Mouse (Mus musculus) stomach, embryonic 16.5 days (tissue): ENCODE results near the gene Herc3. TPM values are rescaled to one million over a fixed set of nuclear protein-coding genes. Genes with fewer than 3 reads are reported as not detected.

Source experiments
- ATAC-seq: fragments of 200-750 bp; cut with Nextera tagmentation; 2 replicates; pipeline ENCODE4 v1.8.0; 2017; ENCODE audit warnings: moderate number of reproducible peaks, moderate TSS enrichment; ENCODE audit not compliant: insufficient read depth, low FRiP score
- H3K27ac ChIP-seq: fragments of 300-500 bp; sonication (generic); 2 replicates; pipeline ENCODE4 v1.5.1; 2014; ENCODE audit warnings: low read length
- H3K27me3 ChIP-seq: fragments of 300-500 bp; sonication (generic); 2 replicates; pipeline ENCODE4 v1.6.1; 2014; ENCODE audit warnings: low read length, control low read depth, mixed read lengths; ENCODE audit not compliant: control insufficient read depth, insufficient read depth
- H3K36me3 ChIP-seq: fragments of 300-500 bp; sonication (generic); 2 replicates; pipeline ENCODE4 v1.6.1; 2014; ENCODE audit warnings: low read length; ENCODE audit not compliant: control insufficient read depth, insufficient read depth
- H3K4me1 ChIP-seq: fragments of 300-500 bp; sonication (generic); 2 replicates; pipeline ENCODE4 v1.6.1; 2014; ENCODE audit warnings: low read length, control low read depth, mixed read lengths; ENCODE audit not compliant: control insufficient read depth, insufficient read depth
- H3K4me2 ChIP-seq: fragments of 300-500 bp; sonication (generic); 2 replicates; pipeline ENCODE4 v1.6.1; 2014; ENCODE audit warnings: low read depth, low read length, mixed read lengths
- H3K4me3 ChIP-seq: fragments of 300-500 bp; sonication (generic); replicated peaks from 2 replicates; pipeline ENCODE4 v1.5.1; 2014; ENCODE audit warnings: mild to moderate bottlenecking, low read length
- H3K9ac ChIP-seq: fragments of 300-500 bp; sonication (generic); 2 replicates; pipeline ENCODE4 v1.6.1; 2014; ENCODE audit warnings: low read length
- H3K9me3 ChIP-seq: fragments of 300-500 bp; sonication (generic); replicated peaks from 2 replicates; pipeline ENCODE4 v1.6.1; 2016; ENCODE audit warnings: low read length, control low read depth; ENCODE audit not compliant: control insufficient read depth
- WGBS: fragments of 180-500 bp; shearing (Covaris S2); extraction: QIAGEN DNeasy Blood & Tissue Kit; methylation state at CpG from one replicate; pipeline ENCODE4 v1.1.7; 2014; 5-methylcytosine and 5-hydroxymethylcytosine counted together
- polyA plus RNA-seq: library from polyadenylated mRNA; unstranded; fragments of >200 nt; fragmentation: Nextera tagmentation; extraction: Ambion mirVana; gene quantifications from 2 replicates; pipeline ENCODE4 v1.2.1, GENCODE M21; 2015

Gene Herc3
- polyA plus RNA-seq, 1 experiment from 2014 or later, result 10.3 TPM

- ATAC-seq, result no peak
- Histone ChIP-seq H3K4me2 (no peak overlapping the region), H3K4me1 (no peaks in the 10 kb centered on the region), H3K36me3 (no peaks in the 10 kb centered on the region), H3K9me3 (no peaks in the 10 kb centered on the region), H3K9ac (no peak overlapping the region), H3K27ac (no peak overlapping the region), H3K27me3 (no peaks in the 10 kb centered on the region), H3K4me3 (no peak overlapping the region)
These were observed 106.5 kb downstream of the Herc3 start for GRCm38 (mm10) chr6:58937726-58938125.

DNA sequence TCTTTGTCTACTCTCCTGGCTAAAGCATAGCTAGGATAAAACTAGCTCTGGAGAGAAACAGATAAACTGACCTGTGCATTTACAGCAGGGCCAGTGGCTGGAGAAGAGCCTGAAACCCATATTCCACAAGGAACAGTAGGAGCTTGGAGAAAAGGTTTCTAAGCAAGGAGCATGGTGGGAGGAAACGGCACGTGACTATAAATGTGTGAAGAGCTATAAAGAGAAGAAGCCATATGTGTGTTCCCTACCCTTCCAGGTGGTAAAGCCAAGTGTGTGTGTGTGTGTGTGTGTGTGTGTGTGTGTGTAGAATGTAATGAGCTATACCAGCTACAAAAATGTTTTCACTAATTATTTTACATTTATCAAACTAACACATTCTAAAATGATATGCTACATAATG, 111.0 kb downstream of the Herc3 start:
- no peak for ATAC-seq
- Histone ChIP-seq H3K9ac (no peak overlapping the region), H3K27me3 (no peaks in the 10 kb centered on the region), H3K4me1 (no peaks in the 10 kb centered on the region), H3K4me3 (no peak overlapping the region), H3K36me3 (no peaks in the 10 kb centered on the region), H3K27ac (no peak overlapping the region), H3K9me3 (no peaks in the 10 kb centered on the region), H3K4me2 (no peak overlapping the region)
- 96% methylated on average over 2 of the region's 2 CpGs for WGBS

- H3K4me1 ChIP-seq, result no peaks in the 10 kb centered on the region
- no peak overlapping the region for H3K9ac ChIP-seq
- H3K4me2 ChIP-seq, result no peak overlapping the region
- H3K27me3 ChIP-seq, result no peaks in the 10 kb centered on the region
- H3K36me3 ChIP-seq, result no peaks in the 10 kb centered on the region
- no peak overlapping the region for H3K27ac ChIP-seq
- ATAC-seq, result no peak
- H3K4me3 ChIP-seq, result no peak overlapping the region
- 89% methylated on average over 3 of the region's 3 CpGs for WGBS
- no peaks in the 10 kb centered on the region for H3K9me3 ChIP-seq
These were observed 112.7 kb downstream of the Herc3 start for GRCm38 (mm10) chr6:58943958-58944357.

DNA sequence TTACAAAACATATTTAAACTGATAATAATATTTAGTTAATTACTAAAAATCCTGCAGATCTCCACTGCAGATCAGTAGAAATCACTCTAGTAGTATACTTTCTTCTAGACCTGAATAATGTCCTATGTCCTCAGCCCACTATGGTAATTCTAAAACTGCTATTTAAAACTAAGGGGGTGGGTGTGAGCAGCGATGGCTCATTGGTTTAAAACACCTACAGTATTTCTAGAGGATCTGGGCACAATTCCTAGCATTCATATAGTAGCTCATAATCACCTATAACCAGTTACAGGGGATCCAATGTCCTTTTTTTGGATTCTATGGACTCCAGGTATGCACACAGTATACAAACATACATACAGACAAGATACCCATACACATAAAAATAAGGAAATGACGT, 115.0 kb downstream of the Herc3 start:
- Histone ChIP-seq H3K27me3 (no peaks in the 10 kb centered on the region), H3K4me3 (no peak overlapping the region), H3K4me2 (no peak overlapping the region), H3K27ac (no peak overlapping the region), H3K9me3 (no peaks in the 10 kb centered on the region), H3K36me3 (no peaks in the 10 kb centered on the region), H3K4me1 (no peaks in the 10 kb centered on the region), H3K9ac (no peak overlapping the region)
- no peak for ATAC-seq
- WGBS, result 63% methylated on average over 2 of the region's 2 CpGs

- no peaks in the 10 kb centered on the region for H3K4me1 ChIP-seq
- no peak overlapping the region for H3K4me2 ChIP-seq
- H3K27ac ChIP-seq, result no peak overlapping the region
- no peak for ATAC-seq
- H3K4me3 ChIP-seq, result no peak overlapping the region
- H3K9ac ChIP-seq, result no peak overlapping the region
- no peaks in the 10 kb centered on the region for H3K27me3 ChIP-seq
- H3K9me3 ChIP-seq, result no peaks in the 10 kb centered on the region
- 72% methylated on average over 4 of the region's 4 CpGs for WGBS
- H3K36me3 ChIP-seq, result no peaks in the 10 kb centered on the region
These were observed 115.6 kb downstream of the Herc3 start for GRCm38 (mm10) chr6:58946840-58947239.

DNA sequence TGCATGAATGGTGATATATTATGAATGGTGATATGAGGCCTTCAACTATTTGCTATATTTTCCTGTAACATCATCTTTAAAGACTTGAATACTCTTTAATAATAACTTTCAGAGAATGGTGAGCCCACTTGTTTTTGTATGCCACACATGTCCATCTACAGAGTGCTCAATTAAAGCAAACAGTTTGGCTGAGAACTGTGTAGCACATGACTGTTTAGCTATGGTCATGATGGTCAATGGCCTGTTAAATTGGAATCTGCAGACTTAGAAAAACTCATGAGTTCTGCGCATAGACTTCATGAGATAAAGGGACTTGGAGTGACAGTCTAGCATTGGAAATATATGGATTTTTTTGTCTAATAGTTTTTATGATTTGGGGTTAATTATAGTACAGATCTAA, 119.1 kb downstream of the Herc3 start:
- 96% methylated on average over 1 of the region's 1 CpGs for WGBS
- Histone ChIP-seq H3K9me3 (no peaks in the 10 kb centered on the region), H3K27ac (no peak overlapping the region), H3K4me1 (no peaks in the 10 kb centered on the region), H3K4me2 (no peak overlapping the region), H3K36me3 (no peaks in the 10 kb centered on the region), H3K27me3 (no peaks in the 10 kb centered on the region), H3K4me3 (no peak overlapping the region), H3K9ac (no peak overlapping the region)
- ATAC-seq, result no peak

- H3K9me3 ChIP-seq, result no peaks in the 10 kb centered on the region
- no peak overlapping the region for H3K4me2 ChIP-seq
- peaks cover 3% of the 10 kb centered on the region for H3K36me3 ChIP-seq
- no peak overlapping the region for H3K9ac ChIP-seq
- WGBS, result 49% methylated on average over 2 of the region's 2 CpGs
- no peak overlapping the region for H3K4me3 ChIP-seq
- no peaks in the 10 kb centered on the region for H3K4me1 ChIP-seq
- ATAC-seq, result peak; percentile 58
- H3K27me3 ChIP-seq, result no peaks in the 10 kb centered on the region
- peak overlapping the region; percentile 12; the same call in 1 of the 2 replicates for H3K27ac ChIP-seq
These were observed 120.1 kb downstream of the Herc3 start for GRCm38 (mm10) chr6:58951128-58951992.

DNA sequence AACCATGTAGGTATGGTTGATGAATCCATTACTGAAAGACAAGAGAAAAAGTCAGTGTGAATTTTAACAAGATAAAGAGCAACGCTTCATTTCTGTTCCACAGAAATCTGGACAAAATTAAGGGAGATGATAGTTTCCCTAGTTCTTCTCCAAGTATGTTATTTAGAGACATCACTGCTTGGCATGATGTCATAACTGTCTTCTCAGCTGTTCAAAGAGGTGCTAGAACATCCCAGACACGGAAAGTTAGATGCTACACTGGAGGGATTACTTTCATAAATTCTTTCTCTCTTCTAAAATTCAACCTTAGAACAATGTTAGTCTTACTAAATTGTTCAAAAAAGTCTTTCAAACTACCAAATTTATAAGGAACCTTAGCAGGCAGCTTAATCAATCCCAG, 129.3 kb downstream of the Herc3 start:
- H3K9ac ChIP-seq, result no peak overlapping the region
- ATAC-seq, result no peak
- no peaks in the 10 kb centered on the region for H3K27me3 ChIP-seq
- H3K27ac ChIP-seq, result no peak overlapping the region
- peaks cover 5% of the 10 kb centered on the region; the same call in 1 of the 2 replicates for H3K4me1 ChIP-seq
- H3K36me3 ChIP-seq, result peaks cover 3% of the 10 kb centered on the region
- H3K4me2 ChIP-seq, result no peak overlapping the region
- 89% methylated on average over 2 of the region's 2 CpGs for WGBS
- no peak overlapping the region for H3K4me3 ChIP-seq
- no peaks in the 10 kb centered on the region for H3K9me3 ChIP-seq

DNA sequence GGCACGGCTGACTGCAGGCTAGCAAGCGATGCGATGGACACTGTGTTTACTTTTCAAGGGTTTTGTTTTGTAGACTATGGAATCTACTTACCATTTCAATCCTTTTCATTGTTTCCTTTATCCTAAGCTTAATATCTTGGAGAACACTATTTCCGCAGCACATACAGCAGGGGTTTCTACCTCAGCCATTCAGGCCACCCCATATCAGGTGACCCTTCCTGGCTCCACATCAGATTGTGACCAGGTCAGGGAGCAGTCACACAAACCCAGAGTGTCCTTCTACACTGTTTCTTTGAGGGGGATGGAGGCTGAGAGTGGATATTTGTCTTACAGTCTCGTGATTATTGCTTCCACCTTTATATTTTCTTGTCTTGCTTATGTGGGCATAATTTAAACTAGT, 131.4 kb downstream of the Herc3 start:
- Histone ChIP-seq H3K4me2 (no peak overlapping the region), H3K4me1 (peaks cover 8% of the 10 kb centered on the region; the same call in 1 of the 2 replicates), H3K9me3 (no peaks in the 10 kb centered on the region), H3K4me3 (no peak overlapping the region), H3K36me3 (no peaks in the 10 kb centered on the region), H3K27me3 (no peaks in the 10 kb centered on the region), H3K9ac (no peak overlapping the region), H3K27ac (no peak overlapping the region)
- 60% methylated on average over 5 of the region's 5 CpGs for WGBS
- ATAC-seq, result no peak
